Mouse (Mus musculus) testis, adult 2 months (tissue): ENCODE measurements around the gene Rnf26. TPM values are rescaled to one million over a fixed set of nuclear protein-coding genes. Genes with fewer than 3 reads are reported as not detected.
A peak's percentile ranks its signal among the peaks of the same experiment; 100 is the strongest.

Experiments used
- H3K27ac ChIP-seq: fragments of 200-500 bp; 2 replicates; pipeline ENCODE4 v1.5.1; 2012; ENCODE audit warnings: low read depth, low read length; ENCODE audit not compliant: control insufficient read depth, insufficient read depth
- H3K27me3 ChIP-seq: fragments of 200-500 bp; 2 replicates; pipeline ENCODE4 v1.6.1; 2012; ENCODE audit warnings: mild to moderate bottlenecking, low read length, moderate library complexity; ENCODE audit not compliant: control insufficient read depth, insufficient read depth
- H3K36me3 ChIP-seq: fragments of 200-500 bp; 2 replicates; pipeline ENCODE4 v1.6.1; 2012; ENCODE audit warnings: mild to moderate bottlenecking, low read length; ENCODE audit not compliant: control insufficient read depth, insufficient read depth
- H3K4me1 ChIP-seq: fragments of 200-500 bp; 2 replicates; pipeline ENCODE4 v1.6.1; 2012; ENCODE audit warnings: low read length; ENCODE audit not compliant: control insufficient read depth, insufficient read depth
- H3K4me3 ChIP-seq: fragments of 200-500 bp; 2 replicates; pipeline ENCODE4 v1.5.1; 2012; ENCODE audit warnings: low read depth, mild to moderate bottlenecking, low read length, moderate library complexity, mixed read lengths; ENCODE audit not compliant: control insufficient read depth
- CTCF ChIP-seq: fragments of 200-500 bp; IDR thresholded peaks from 2 replicates; pipeline ENCODE4 v1.5.1; 2012; ENCODE audit warnings: low read depth, mild to moderate bottlenecking, inconsistent platforms, low read length, moderate library complexity; ENCODE audit not compliant: control insufficient read depth, insufficient read depth, insufficient replicate concordance
- POLR2A ChIP-seq: fragments of 200-500 bp; IDR thresholded peaks from 2 replicates; pipeline ENCODE4 v1.6.1; 2012; ENCODE audit warnings: low read depth, mild to moderate bottlenecking, inconsistent platforms, low read length, moderate library complexity; ENCODE audit not compliant: control insufficient read depth
- polyA plus RNA-seq: library from polyadenylated mRNA; depleted of rRNA; stranded (reverse); fragments of >200 nt; gene quantifications from 2 replicates; pipeline ENCODE4 v1.2.3, GENCODE M21; 2012

Rnf26 gene
- polyA plus RNA-seq, 1 experiment, result 37.5 TPM

GRCm38 (mm10) chr9:44131276-44131590 is 17.9 kb upstream of the Rnf26 start:
- no peaks in the 10 kb centered on the region for H3K36me3 ChIP-seq
- H3K4me1 ChIP-seq, result peaks cover 35% of the 10 kb centered on the region
- H3K27me3 ChIP-seq, result no peaks in the 10 kb centered on the region
- TF ChIP-seq CTCF (no peak), POLR2A (no peak)
- no peak overlapping the region for H3K27ac ChIP-seq
- H3K4me3 ChIP-seq, result no peak overlapping the region

DNA sequence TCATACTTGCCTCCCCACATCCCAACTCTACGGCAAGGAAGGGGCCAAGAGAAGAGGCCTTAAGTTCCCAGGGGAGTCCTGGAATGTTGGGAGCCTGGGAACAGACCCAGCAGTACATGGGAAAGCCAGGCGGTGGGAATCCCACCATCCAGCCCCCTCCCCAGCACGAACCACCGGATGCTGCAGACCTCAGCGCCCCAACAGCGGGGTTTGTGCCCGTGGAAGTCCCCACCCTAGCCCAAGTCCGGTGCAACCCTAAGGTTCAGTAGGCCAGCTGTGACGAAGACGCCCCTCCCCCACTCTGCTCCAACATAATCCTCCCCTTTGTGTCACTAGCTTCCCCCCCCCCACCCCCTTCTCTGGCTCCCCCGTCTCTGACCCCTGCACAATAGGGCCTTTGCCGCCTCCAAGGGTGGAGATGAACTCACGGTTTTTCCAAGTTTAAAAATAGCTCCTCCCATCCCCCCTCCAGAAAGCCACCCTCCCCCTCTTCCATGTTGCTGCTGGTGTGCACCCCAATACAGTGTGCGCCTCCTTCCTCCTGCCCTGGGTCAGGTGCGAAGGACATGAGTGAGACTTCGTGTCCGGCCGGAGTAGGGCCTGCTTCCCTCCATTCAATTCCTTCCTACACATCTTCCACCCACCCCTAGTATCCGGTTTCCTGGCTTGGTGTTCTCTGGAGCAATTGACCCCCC is 17.4 kb upstream of the Rnf26 start:
- H3K27ac ChIP-seq, result no peak overlapping the region; the same call in 1 of the 2 replicates
- peaks cover 33% of the 10 kb centered on the region for H3K4me1 ChIP-seq
- H3K36me3 ChIP-seq, result no peaks in the 10 kb centered on the region
- TF ChIP-seq POLR2A (no peak), CTCF (no peak)
- H3K4me3 ChIP-seq, result no peak overlapping the region; the same call in none of the 2 replicates
- no peaks in the 10 kb centered on the region for H3K27me3 ChIP-seq

DNA sequence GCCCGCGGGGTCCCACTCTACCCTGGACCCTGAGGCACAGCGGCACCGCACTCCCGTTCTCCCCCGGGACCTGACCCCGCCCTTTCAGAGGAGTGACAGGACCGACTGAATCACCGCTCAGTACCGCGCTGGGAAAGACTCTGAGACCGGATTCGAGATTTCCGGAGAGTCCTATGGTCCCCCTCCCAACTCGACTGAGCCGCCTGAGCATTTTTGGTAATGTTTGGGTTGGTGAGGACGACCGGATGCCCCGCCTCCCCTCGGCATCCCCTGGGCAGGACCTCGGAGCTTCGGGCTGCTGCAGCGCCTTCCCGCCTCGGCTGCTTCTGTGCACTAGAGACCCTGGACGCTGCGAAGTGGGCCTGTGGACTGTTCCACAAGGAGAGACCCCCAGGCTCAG is 16.7 kb upstream of the Rnf26 start:
- H3K27ac ChIP-seq, result peak overlapping the region; percentile 63; the same call in 1 of the 2 replicates
- H3K4me3 ChIP-seq, result peak overlapping the region; percentile 57
- TF ChIP-seq CTCF (no peak), POLR2A (peak; percentile 11; the same call in 1 of the 2 replicates)
- peaks cover 28% of the 10 kb centered on the region for H3K4me1 ChIP-seq
- H3K36me3 ChIP-seq, result no peaks in the 10 kb centered on the region
- H3K27me3 ChIP-seq, result no peaks in the 10 kb centered on the region

- H3K27ac ChIP-seq, result peak overlapping the region; percentile 63; the same call in 1 of the 2 replicates
- H3K36me3 ChIP-seq, result no peaks in the 10 kb centered on the region
- no peaks in the 10 kb centered on the region for H3K27me3 ChIP-seq
- H3K4me1 ChIP-seq, result peaks cover 24% of the 10 kb centered on the region
- no peak for TF ChIP-seq CTCF
- no peak; the same call in 1 of the 2 replicates for TF ChIP-seq POLR2A
- peak overlapping the region; percentile 57 for H3K4me3 ChIP-seq
Measured at GRCm38 (mm10) chr9:44129633-44130032, 16.3 kb upstream of the Rnf26 start.

DNA sequence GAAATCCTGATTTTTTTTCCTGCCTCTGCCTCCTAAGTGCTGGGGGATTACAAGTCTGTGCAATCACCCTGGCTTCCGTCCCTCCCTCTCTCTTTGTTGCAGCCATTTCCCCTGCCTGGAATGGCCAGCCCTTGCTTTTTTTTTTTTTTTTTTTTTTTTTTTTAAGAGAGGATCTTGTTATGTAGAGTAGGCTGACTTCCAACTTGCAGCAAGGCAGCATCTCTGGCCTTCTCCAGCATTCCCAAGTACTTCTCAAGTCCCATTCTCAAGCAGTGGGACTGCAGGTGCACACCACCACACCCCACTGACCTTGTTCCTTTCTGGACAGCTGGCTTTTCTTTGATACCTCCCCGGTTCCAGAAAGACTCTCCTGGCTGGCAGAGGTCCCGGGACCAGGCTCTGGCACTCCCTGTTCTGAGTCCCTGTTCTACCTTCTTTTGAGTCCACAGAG is 14.1 kb upstream of the Rnf26 start:
- Histone ChIP-seq H3K36me3 (no peaks in the 10 kb centered on the region), H3K27me3 (no peaks in the 10 kb centered on the region), H3K27ac (no peak overlapping the region), H3K4me3 (no peak overlapping the region), H3K4me1 (peaks cover 16% of the 10 kb centered on the region)
- TF ChIP-seq CTCF, result no peak
- TF ChIP-seq POLR2A, result no peak

DNA sequence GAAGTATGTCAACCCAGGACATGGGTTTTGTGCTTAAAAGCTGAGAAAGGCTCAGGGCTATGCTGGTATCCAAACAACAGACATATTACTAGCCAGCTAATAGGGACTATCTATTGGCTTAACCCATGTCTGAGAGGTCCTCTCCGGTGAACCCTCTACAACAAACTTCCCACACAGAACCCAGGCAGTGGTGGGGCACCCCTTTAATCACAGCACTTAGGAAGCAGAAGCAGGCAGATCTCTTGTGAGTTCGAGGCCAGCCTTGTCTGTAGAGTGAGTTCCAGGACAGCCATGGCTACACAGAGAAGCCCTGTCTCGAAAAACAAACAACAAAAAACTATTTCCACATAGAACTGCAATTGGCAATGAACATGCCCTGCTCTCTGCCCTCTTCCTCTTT is 13.4 kb upstream of the Rnf26 start:
- Histone ChIP-seq H3K27me3 (no peaks in the 10 kb centered on the region), H3K36me3 (no peaks in the 10 kb centered on the region), H3K4me3 (no peak overlapping the region), H3K4me1 (peaks cover 16% of the 10 kb centered on the region), H3K27ac (no peak overlapping the region)
- TF ChIP-seq CTCF (no peak), POLR2A (no peak)

DNA sequence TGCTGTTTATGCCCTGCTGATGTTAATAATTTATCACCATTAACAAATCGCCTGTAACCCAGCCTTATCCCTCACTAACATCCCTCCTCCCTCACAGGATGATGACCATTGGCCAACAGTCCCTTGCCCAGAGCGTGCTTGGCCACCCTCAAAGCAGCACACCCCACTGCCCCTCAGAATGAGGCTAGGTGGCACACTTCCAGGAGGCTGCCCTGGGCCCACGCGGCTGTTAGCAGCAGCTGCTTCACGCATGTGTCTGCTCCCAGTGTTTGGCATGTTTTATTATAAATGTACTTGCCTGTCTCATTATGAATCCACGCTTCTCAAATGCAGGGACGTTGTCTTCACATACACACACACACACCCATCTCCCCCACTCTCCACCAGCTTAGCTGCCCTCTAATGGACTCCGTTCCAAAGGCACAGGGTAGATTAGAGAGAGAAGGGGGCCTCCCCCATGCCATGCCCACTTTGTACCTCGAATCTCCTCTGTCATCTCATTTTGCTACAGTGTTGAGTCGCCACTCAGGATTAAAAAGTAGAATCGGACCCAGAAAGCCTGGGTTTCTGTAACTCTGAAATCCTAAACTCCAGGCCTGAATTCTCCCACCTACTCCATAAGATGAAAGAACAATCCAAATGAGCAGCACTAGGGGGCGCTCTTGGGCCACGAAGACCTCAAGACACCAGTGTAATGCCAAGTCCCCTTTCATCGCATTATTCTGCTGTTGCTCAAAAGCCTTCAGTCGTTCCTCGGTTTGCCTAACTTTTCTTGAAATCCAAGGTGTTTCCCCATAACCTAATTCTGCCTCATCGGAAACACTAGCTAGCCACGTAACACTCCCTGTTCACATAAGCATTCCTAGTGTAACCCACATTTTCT is 12.5 kb upstream of the Rnf26 start:
- Histone ChIP-seq H3K4me3 (no peak overlapping the region), H3K27me3 (no peaks in the 10 kb centered on the region), H3K27ac (no peak overlapping the region), H3K36me3 (no peaks in the 10 kb centered on the region), H3K4me1 (peaks cover 13% of the 10 kb centered on the region)
- TF ChIP-seq POLR2A, result no peak
- TF ChIP-seq CTCF, result peak; percentile 81; the same call in 1 of the 2 replicates

DNA sequence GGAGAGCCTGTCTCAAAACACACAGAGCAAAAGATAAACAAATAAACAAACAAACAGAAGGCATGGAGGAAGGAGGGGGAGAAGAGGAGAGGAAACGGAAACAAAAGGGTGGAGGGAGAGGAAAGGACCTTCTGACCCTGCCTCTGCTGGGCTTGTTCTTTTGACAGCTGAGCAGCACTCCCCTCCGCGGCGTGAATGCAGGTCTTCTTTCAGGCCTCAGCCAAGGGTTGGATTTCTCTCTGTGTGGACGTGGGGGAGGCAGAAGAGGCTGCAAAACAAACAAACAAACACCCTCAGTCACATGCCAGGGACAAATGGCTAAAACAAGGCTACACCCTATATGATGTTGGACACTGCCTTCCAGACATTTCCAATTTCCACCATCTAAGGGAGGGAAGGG is 11.7 kb upstream of the Rnf26 start:
- peaks cover 6% of the 10 kb centered on the region for H3K4me1 ChIP-seq
- H3K36me3 ChIP-seq, result no peaks in the 10 kb centered on the region
- H3K27ac ChIP-seq, result no peak overlapping the region
- no peaks in the 10 kb centered on the region for H3K27me3 ChIP-seq
- no peak overlapping the region for H3K4me3 ChIP-seq
- TF ChIP-seq CTCF (no peak), POLR2A (no peak)
